Mouse (Mus musculus) heart, postnatal 14 days (tissue): ENCODE measurements around the gene Il1rl1. TPM values are rescaled to one million over a fixed set of nuclear protein-coding genes. Genes with fewer than 3 reads are reported as not detected.

Experiments used
- total RNA-seq, 2 experiments: library from RNA; stranded (reverse); gene quantifications; 2 replicates each; pipeline ENCODE4 v1.2.3; 2021

The Il1rl1 gene
- total RNA-seq, 2 experiments from 2014 or later = 2.0 to 2.7 TPM

Other genes with a start within 250 kb of the Il1rl1 start
- gene Il1r1, start 204.5 kb upstream of the Il1rl1 start, total RNA-seq = 1 to 10 TPM; 6.9 to 7.4 TPM
- gene Il1rl2, start 105.0 kb upstream of the Il1rl1 start, total RNA-seq = 1 to 10 TPM; 3.8 to 4.9 TPM
- 1 to 10 TPM; 1.4 to 2.0 TPM for gene Il18r1, start 36.0 kb downstream of the Il1rl1 start, total RNA-seq
- under 1 TPM; 0.07 to 0.17 TPM for gene Il18rap, start 85.8 kb downstream of the Il1rl1 start, total RNA-seq
- under 1 TPM; 0.05 to 0.14 TPM for gene Slc9a4, start 150.5 kb downstream of the Il1rl1 start, total RNA-seq